Mouse (Mus musculus): ENCODE measurements around the gene Ltk. TPM values are rescaled to one million over a fixed set of nuclear protein-coding genes. Genes with fewer than 3 reads are reported as not detected.

Gene Ltk
- 9.0 and 15.0 TPM in 2 replicates for polyA plus RNA-seq (2012; rRNA removed)

GRCm38 (mm10) chr2:119760251-119760650 is at the start of gene Ltk:
Ltk (minus strand) TSS chr2:119760431.
- TF ChIP-seq CTCF (IDR thresholded peaks at IDR 0.05; ENCODE audit: extremely low read depth, insufficient read depth, insufficient read length, insufficient replicate concordance) (no peak), POLR2A (IDR thresholded peaks at IDR 0.05; ENCODE audit: low read depth, low read length) (no peak)
- 0 out of 2 replicates have a peak, but pooled peaks cover 6% of the 10 kb centered on the region for H3K36me3 ChIP-seq (ENCODE audit: control insufficient read depth, insufficient read depth, low read length)
- no peak within 1 kb of the TSS for H3K27ac ChIP-seq (ENCODE audit: insufficient read depth, low read length)
- no peak within 1 kb of the TSS for H3K4me3 ChIP-seq (ENCODE audit: extremely low read depth, insufficient read depth, insufficient read length)
- no peak for DNase-seq (ENCODE audit: low read depth in 1 of 2, low spot score in 2 of 2)
- H3K27me3 ChIP-seq (ENCODE audit: control insufficient read depth, insufficient read depth, low read length), result peaks cover 12% of the 10 kb centered on the region
- WGBS, result 45% methylated on average over 9 of the region's 9 CpGs
- peaks cover 12% of the 10 kb centered on the region; the same call in 1 of the 2 replicates for H3K4me1 ChIP-seq (ENCODE audit: control insufficient read depth, insufficient read depth, insufficient read length)

- Histone ChIP-seq H3K4me1 (ENCODE audit: control insufficient read depth, insufficient read depth, insufficient read length) (no peaks in the 10 kb centered on the region), H3K4me3 (ENCODE audit: extremely low read depth, insufficient read depth, insufficient read length) (no peak overlapping the region), H3K27ac (ENCODE audit: insufficient read depth, low read length) (no peak overlapping the region), H3K27me3 (ENCODE audit: control insufficient read depth, insufficient read depth, low read length) (no peaks in the 10 kb centered on the region), H3K36me3 (ENCODE audit: control insufficient read depth, insufficient read depth, low read length) (no peaks in the 10 kb centered on the region)
- 51% methylated on average over 4 of the region's 4 CpGs for WGBS
- TF ChIP-seq POLR2A (IDR thresholded peaks at IDR 0.05; ENCODE audit: low read depth, low read length) (no peak), CTCF (IDR thresholded peaks at IDR 0.05; ENCODE audit: extremely low read depth, insufficient read depth, insufficient read length, insufficient replicate concordance) (no peak)
- DNase-seq (ENCODE audit: low read depth in 1 of 2, low spot score in 2 of 2), result no peak
These were observed 48.6 kb upstream of the Ltk start for GRCm38 (mm10) chr2:119808881-119809280.

- no peak overlapping the region for H3K27ac ChIP-seq (ENCODE audit: insufficient read depth, low read length)
- TF ChIP-seq POLR2A (IDR thresholded peaks at IDR 0.05; ENCODE audit: low read depth, low read length) (no peak), CTCF (IDR thresholded peaks at IDR 0.05; ENCODE audit: extremely low read depth, insufficient read depth, insufficient read length, insufficient replicate concordance) (no peak)
- H3K27me3 ChIP-seq (ENCODE audit: control insufficient read depth, insufficient read depth, low read length), result no peaks in the 10 kb centered on the region
- H3K4me3 ChIP-seq (ENCODE audit: extremely low read depth, insufficient read depth, insufficient read length), result no peak overlapping the region
- no peaks in the 10 kb centered on the region for H3K4me1 ChIP-seq (ENCODE audit: control insufficient read depth, insufficient read depth, insufficient read length)
- WGBS, result 82% methylated on average over 4 of the region's 4 CpGs
- H3K36me3 ChIP-seq (ENCODE audit: control insufficient read depth, insufficient read depth, low read length), result no peaks in the 10 kb centered on the region
- no peak for DNase-seq (ENCODE audit: low read depth in 1 of 2, low spot score in 2 of 2)
These were observed 48.2 kb upstream of the Ltk start for GRCm38 (mm10) chr2:119808438-119808837.

GRCm38 (mm10) chr2:119805536-119805935 is 45.3 kb upstream of the Ltk start:
- no peak overlapping the region for H3K4me3 ChIP-seq (ENCODE audit: extremely low read depth, insufficient read depth, insufficient read length)
- no peak for TF ChIP-seq CTCF (IDR thresholded peaks at IDR 0.05; ENCODE audit: extremely low read depth, insufficient read depth, insufficient read length, insufficient replicate concordance)
- no peak for TF ChIP-seq POLR2A (IDR thresholded peaks at IDR 0.05; ENCODE audit: low read depth, low read length)
- 96% methylated on average over 8 of the region's 8 CpGs for WGBS
- no peaks in the 10 kb centered on the region for H3K36me3 ChIP-seq (ENCODE audit: control insufficient read depth, insufficient read depth, low read length)
- H3K4me1 ChIP-seq (ENCODE audit: control insufficient read depth, insufficient read depth, insufficient read length), result no peaks in the 10 kb centered on the region
- H3K27ac ChIP-seq (ENCODE audit: insufficient read depth, low read length), result no peak overlapping the region
- H3K27me3 ChIP-seq (ENCODE audit: control insufficient read depth, insufficient read depth, low read length), result no peaks in the 10 kb centered on the region
- no peak for DNase-seq (ENCODE audit: low read depth in 1 of 2, low spot score in 2 of 2)

- Histone ChIP-seq H3K4me1 (ENCODE audit: control insufficient read depth, insufficient read depth, insufficient read length) (peaks cover 5% of the 10 kb centered on the region), H3K36me3 (ENCODE audit: control insufficient read depth, insufficient read depth, low read length) (no peaks in the 10 kb centered on the region), H3K27me3 (ENCODE audit: control insufficient read depth, insufficient read depth, low read length) (peaks cover 3% of the 10 kb centered on the region), H3K27ac (ENCODE audit: insufficient read depth, low read length) (no peak overlapping the region), H3K4me3 (ENCODE audit: extremely low read depth, insufficient read depth, insufficient read length) (no peak overlapping the region)
- no peak for TF ChIP-seq POLR2A (IDR thresholded peaks at IDR 0.05; ENCODE audit: low read depth, low read length)
- TF ChIP-seq CTCF (IDR thresholded peaks at IDR 0.05; ENCODE audit: extremely low read depth, insufficient read depth, insufficient read length, insufficient replicate concordance), result no peak
- WGBS, result 82% methylated on average over 9 of the region's 9 CpGs
- no peak for DNase-seq (ENCODE audit: low read depth in 1 of 2, low spot score in 2 of 2)
These were observed 44.5 kb upstream of the Ltk start for GRCm38 (mm10) chr2:119804776-119805175.

- TF ChIP-seq POLR2A (IDR thresholded peaks at IDR 0.05; ENCODE audit: low read depth, low read length), result no peak
- TF ChIP-seq CTCF (IDR thresholded peaks at IDR 0.05; ENCODE audit: extremely low read depth, insufficient read depth, insufficient read length, insufficient replicate concordance), result no peak
- Histone ChIP-seq H3K27me3 (ENCODE audit: control insufficient read depth, insufficient read depth, low read length) (peaks cover 8% of the 10 kb centered on the region), H3K27ac (ENCODE audit: insufficient read depth, low read length) (no peak overlapping the region), H3K4me1 (ENCODE audit: control insufficient read depth, insufficient read depth, insufficient read length) (peaks cover 7% of the 10 kb centered on the region), H3K36me3 (ENCODE audit: control insufficient read depth, insufficient read depth, low read length) (no peaks in the 10 kb centered on the region), H3K4me3 (ENCODE audit: extremely low read depth, insufficient read depth, insufficient read length) (no peak overlapping the region)
- no peak for DNase-seq (ENCODE audit: low read depth in 1 of 2, low spot score in 2 of 2)
- WGBS, result 90% methylated on average over 5 of the region's 5 CpGs
These were observed 44.0 kb upstream of the Ltk start for GRCm38 (mm10) chr2:119804275-119804628.

GRCm38 (mm10) chr2:119803618-119804274 is 43.5 kb upstream of the Ltk start:
- no peak for DNase-seq (ENCODE audit: low read depth in 1 of 2, low spot score in 2 of 2)
- Histone ChIP-seq H3K4me1 (ENCODE audit: control insufficient read depth, insufficient read depth, insufficient read length) (peaks cover 7% of the 10 kb centered on the region), H3K36me3 (ENCODE audit: control insufficient read depth, insufficient read depth, low read length) (no peaks in the 10 kb centered on the region), H3K27me3 (ENCODE audit: control insufficient read depth, insufficient read depth, low read length) (peaks cover 13% of the 10 kb centered on the region), H3K27ac (ENCODE audit: insufficient read depth, low read length) (no peak overlapping the region), H3K4me3 (ENCODE audit: extremely low read depth, insufficient read depth, insufficient read length) (no peak overlapping the region)
- no peak for TF ChIP-seq CTCF (IDR thresholded peaks at IDR 0.05; ENCODE audit: extremely low read depth, insufficient read depth, insufficient read length, insufficient replicate concordance)
- no peak for TF ChIP-seq POLR2A (IDR thresholded peaks at IDR 0.05; ENCODE audit: low read depth, low read length)
- 65% methylated on average over 6 of the region's 6 CpGs for WGBS

All from spleen, adult 2 months (tissue).